Mouse (Mus musculus) stomach, embryonic 16.5 days (tissue): ENCODE results near the gene Mpp3. TPM values are rescaled to one million over a fixed set of nuclear protein-coding genes. Genes with fewer than 3 reads are reported as not detected.

Experiments used
- ATAC-seq: fragments of 200-750 bp; cut with Nextera tagmentation; 2 replicates; pipeline ENCODE4 v1.8.0; 2017; ENCODE audit warnings: moderate number of reproducible peaks, moderate TSS enrichment; ENCODE audit not compliant: insufficient read depth, low FRiP score
- H3K27ac ChIP-seq: fragments of 300-500 bp; sonication (generic); 2 replicates; pipeline ENCODE4 v1.5.1; 2014; ENCODE audit warnings: low read length
- H3K27me3 ChIP-seq: fragments of 300-500 bp; sonication (generic); 2 replicates; pipeline ENCODE4 v1.6.1; 2014; ENCODE audit warnings: low read length, control low read depth, mixed read lengths; ENCODE audit not compliant: control insufficient read depth, insufficient read depth
- H3K36me3 ChIP-seq: fragments of 300-500 bp; sonication (generic); 2 replicates; pipeline ENCODE4 v1.6.1; 2014; ENCODE audit warnings: low read length; ENCODE audit not compliant: control insufficient read depth, insufficient read depth
- H3K4me1 ChIP-seq: fragments of 300-500 bp; sonication (generic); 2 replicates; pipeline ENCODE4 v1.6.1; 2014; ENCODE audit warnings: low read length, control low read depth, mixed read lengths; ENCODE audit not compliant: control insufficient read depth, insufficient read depth
- H3K4me2 ChIP-seq: fragments of 300-500 bp; sonication (generic); 2 replicates; pipeline ENCODE4 v1.6.1; 2014; ENCODE audit warnings: low read depth, low read length, mixed read lengths
- H3K4me3 ChIP-seq: fragments of 300-500 bp; sonication (generic); replicated peaks from 2 replicates; pipeline ENCODE4 v1.5.1; 2014; ENCODE audit warnings: mild to moderate bottlenecking, low read length
- H3K9ac ChIP-seq: fragments of 300-500 bp; sonication (generic); 2 replicates; pipeline ENCODE4 v1.6.1; 2014; ENCODE audit warnings: low read length
- H3K9me3 ChIP-seq: fragments of 300-500 bp; sonication (generic); replicated peaks from 2 replicates; pipeline ENCODE4 v1.6.1; 2016; ENCODE audit warnings: low read length, control low read depth; ENCODE audit not compliant: control insufficient read depth
- WGBS: fragments of 180-500 bp; shearing (Covaris S2); extraction: QIAGEN DNeasy Blood & Tissue Kit; methylation state at CpG from one replicate; pipeline ENCODE4 v1.1.7; 2014; 5-methylcytosine and 5-hydroxymethylcytosine counted together
- polyA plus RNA-seq: library from polyadenylated mRNA; unstranded; fragments of >200 nt; fragmentation: Nextera tagmentation; extraction: Ambion mirVana; gene quantifications from 2 replicates; pipeline ENCODE4 v1.2.1, GENCODE M21; 2015

Mpp3 gene
- polyA plus RNA-seq, 1 experiment from 2014 or later, result 9.6 TPM

DNA sequence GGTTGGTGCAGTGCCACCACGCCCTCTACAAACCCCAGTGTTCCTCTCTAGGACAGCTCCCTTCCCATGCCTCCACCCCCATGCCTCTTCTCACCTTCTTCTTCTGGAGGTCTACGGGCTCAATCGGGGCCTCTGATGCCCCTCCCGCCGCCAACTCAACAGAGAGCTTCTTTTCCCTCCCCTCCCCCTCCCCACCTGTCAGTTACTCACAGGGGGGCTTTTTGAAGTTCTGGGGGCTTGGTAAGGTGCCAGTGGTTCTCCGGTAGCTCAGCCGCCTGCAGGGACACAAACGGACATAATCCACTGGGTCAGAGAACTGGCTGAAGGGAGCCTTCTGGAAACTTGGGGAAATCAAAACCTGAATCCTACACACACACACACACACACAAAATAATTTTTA, 16.8 kb downstream of the Mpp3 start:
- Histone ChIP-seq H3K36me3 (no peaks in the 10 kb centered on the region), H3K4me2 (no peak overlapping the region), H3K4me3 (no peak overlapping the region), H3K4me1 (no peaks in the 10 kb centered on the region), H3K9me3 (no peaks in the 10 kb centered on the region), H3K9ac (no peak overlapping the region), H3K27ac (no peak overlapping the region), H3K27me3 (no peaks in the 10 kb centered on the region)
- WGBS, result 82% methylated on average over 8 of the region's 8 CpGs
- no peak for ATAC-seq

DNA sequence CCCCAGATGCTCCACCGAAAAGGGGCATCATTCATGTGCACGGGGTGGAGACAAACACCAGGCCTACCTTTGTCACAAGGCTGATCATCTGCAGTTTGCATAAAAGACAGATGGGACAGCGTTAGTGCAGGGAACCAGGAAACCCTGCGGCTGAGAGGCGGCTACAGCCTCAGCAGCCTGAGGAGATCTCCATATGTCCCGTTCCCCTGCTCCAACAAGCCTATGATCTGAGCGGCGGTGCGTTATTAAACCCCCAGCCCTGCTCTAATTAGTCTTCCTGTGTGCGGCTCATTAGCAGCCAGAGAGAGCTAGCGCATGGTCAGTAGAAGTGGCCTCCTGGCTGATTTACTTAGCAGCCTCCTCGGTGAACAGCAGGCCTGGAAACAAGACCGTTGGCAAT, 18.1 kb downstream of the Mpp3 start:
- ATAC-seq, result no peak

DNA sequence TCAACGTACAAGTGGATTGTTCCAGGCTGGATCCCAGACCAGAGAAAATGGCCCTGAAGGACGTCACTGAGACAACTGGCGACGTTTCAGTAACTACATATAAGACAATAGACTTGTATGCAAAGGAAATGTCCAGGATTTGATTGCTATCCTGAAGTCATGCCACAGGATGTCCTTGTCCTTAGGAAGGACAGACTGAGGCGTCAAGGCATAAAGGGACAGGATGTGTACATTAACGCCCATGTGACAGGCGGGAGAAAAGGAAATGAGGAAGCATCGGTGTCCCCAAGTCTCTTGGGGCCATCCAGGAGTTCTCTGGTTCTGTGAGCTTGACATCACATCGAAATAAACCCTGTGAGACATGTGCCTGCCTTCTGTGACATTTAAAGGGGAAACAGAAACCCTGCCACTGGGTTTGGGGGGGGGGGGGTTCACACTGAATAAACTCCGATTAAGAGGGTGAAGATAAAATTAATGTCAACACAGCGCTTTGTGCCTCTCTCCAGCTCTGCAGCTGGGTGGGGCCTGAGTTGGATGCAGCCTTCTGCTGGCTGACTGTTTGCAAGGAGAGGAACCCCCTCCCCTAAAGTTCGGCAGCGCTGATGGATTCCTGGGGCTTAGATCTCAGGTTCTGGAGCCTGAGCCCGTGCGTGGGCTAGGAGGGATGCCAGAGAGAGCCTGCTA, 19.2 kb downstream of the Mpp3 start:
- Histone ChIP-seq H3K27me3 (no peaks in the 10 kb centered on the region), H3K36me3 (no peaks in the 10 kb centered on the region), H3K4me3 (no peak overlapping the region), H3K4me2 (no peak overlapping the region), H3K9me3 (0 out of 2 replicates have a peak, but pooled peaks cover 3% of the 10 kb centered on the region), H3K27ac (no peak overlapping the region), H3K9ac (no peak overlapping the region), H3K4me1 (no peaks in the 10 kb centered on the region)
- 72% methylated on average over 15 of the region's 15 CpGs for WGBS
- 0 out of 2 replicates have a peak, but pooled peaks have one; percentile 23 for ATAC-seq

More for the DNA sequence above, 18.1 kb downstream of the Mpp3 start:
- H3K27ac ChIP-seq, result no peak overlapping the region
- H3K27me3 ChIP-seq, result no peaks in the 10 kb centered on the region
- WGBS, result 77% methylated on average over 13 of the region's 13 CpGs
- H3K4me2 ChIP-seq, result no peak overlapping the region
- H3K4me1 ChIP-seq, result no peaks in the 10 kb centered on the region
- H3K9me3 ChIP-seq, result no peaks in the 10 kb centered on the region
- no peaks in the 10 kb centered on the region for H3K36me3 ChIP-seq
- H3K4me3 ChIP-seq, result no peak overlapping the region
- H3K9ac ChIP-seq, result no peak overlapping the region

DNA sequence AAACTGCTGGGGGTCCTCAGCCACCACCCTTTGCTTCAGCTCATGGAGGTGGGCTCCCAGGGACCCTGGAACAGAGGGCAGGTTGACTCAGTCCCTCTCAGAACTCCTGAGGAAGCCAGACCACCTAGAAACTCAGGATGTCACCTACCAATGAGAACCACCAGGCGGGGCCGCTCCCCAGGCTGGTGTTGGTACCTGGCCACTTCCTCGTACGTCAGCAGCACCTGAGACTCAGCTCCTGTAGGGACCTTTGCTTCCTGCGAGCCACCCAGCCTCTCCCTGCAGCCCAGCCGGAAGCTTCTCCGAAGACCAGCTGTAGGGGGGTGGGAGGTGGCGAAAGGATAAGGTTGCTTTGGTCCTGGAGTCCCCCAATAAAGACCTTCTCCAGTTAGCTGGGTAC, 19.9 kb downstream of the Mpp3 start:
- Histone ChIP-seq H3K27me3 (no peaks in the 10 kb centered on the region), H3K9ac (no peak overlapping the region), H3K4me1 (no peaks in the 10 kb centered on the region), H3K27ac (no peak overlapping the region), H3K4me2 (no peak overlapping the region), H3K36me3 (no peaks in the 10 kb centered on the region), H3K9me3 (0 out of 2 replicates have a peak, but pooled peaks cover 3% of the 10 kb centered on the region), H3K4me3 (no peak overlapping the region)
- ATAC-seq, result 0 out of 2 replicates have a peak, but pooled peaks have one; percentile 41
- 91% methylated on average over 8 of the region's 8 CpGs for WGBS

DNA sequence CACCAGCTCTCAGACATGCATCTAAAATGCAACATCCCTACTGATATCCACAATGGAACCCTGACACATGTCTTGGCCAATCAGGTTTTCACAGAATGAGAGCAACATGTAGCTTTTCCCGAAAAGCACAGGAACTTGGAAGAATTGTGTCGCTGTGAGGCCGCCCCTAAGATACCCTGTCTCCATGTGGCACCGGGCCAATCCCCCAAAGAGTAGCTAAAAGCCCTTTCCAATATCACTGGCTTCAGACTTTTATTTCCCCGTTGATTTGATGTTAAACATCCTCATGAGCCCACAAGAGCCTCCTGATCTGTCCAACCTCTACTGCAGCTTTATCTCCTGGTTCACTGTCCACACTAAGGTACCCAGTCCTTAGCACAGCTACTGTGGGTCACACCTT, 21.6 kb downstream of the Mpp3 start:
- H3K4me3 ChIP-seq, result no peak overlapping the region
- H3K4me2 ChIP-seq, result no peak overlapping the region
- H3K27ac ChIP-seq, result no peak overlapping the region
- no peak for ATAC-seq
- 79% methylated on average over 5 of the region's 5 CpGs for WGBS
- no peaks in the 10 kb centered on the region for H3K36me3 ChIP-seq
- H3K4me1 ChIP-seq, result no peaks in the 10 kb centered on the region
- 0 out of 2 replicates have a peak, but pooled peaks cover 3% of the 10 kb centered on the region for H3K9me3 ChIP-seq
- no peak overlapping the region for H3K9ac ChIP-seq
- no peaks in the 10 kb centered on the region for H3K27me3 ChIP-seq

DNA sequence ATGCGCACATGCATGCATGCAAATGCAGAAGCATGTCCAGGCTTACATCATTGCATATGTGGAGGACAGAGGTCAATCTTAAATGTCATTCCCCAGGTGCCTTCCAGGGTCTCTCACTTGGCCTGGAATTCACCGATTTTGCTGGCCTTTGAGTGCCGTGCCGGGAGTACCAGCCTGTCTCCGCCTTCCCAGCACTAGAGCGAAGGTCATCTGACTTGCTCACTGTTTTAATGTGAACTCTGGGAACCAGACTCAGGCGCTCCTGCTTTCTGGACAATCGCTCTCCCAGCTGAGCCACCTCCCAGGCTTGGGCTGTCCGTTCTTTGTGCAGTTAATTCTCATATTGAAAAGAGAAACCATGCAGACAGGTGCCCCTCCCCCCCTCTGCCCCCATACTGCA, 22.0 kb downstream of the Mpp3 start:
- H3K36me3 ChIP-seq, result no peaks in the 10 kb centered on the region
- H3K27ac ChIP-seq, result no peak overlapping the region
- no peaks in the 10 kb centered on the region for H3K27me3 ChIP-seq
- 68% methylated on average over 9 of the region's 9 CpGs for WGBS
- H3K4me2 ChIP-seq, result no peak overlapping the region
- H3K9ac ChIP-seq, result no peak overlapping the region
- H3K4me1 ChIP-seq, result no peaks in the 10 kb centered on the region
- no peak for ATAC-seq
- 0 out of 2 replicates have a peak, but pooled peaks cover 3% of the 10 kb centered on the region for H3K9me3 ChIP-seq
- H3K4me3 ChIP-seq, result no peak overlapping the region

DNA sequence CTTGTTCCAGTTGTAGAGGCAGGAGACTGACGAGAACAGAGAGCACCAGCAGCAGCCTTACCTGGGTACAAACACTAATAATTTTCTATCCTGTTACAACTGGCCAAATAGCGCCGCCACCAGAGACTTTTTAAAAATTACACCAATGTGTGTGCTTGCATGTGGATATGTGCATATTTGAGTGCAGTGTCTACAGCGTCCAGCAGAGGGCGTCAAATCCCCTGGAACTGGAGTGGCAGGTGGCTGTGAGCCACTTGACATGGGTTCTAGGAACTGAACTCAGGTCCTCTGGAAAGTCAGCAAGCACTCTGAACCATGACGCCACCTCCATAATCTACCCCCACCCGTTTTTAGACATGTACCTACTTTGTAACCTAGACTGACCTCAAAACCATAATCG, 24.0 kb downstream of the Mpp3 start:
- no peak for ATAC-seq
- Histone ChIP-seq H3K9me3 (0 out of 2 replicates have a peak, but pooled peaks cover 3% of the 10 kb centered on the region), H3K4me2 (no peak overlapping the region), H3K4me1 (no peaks in the 10 kb centered on the region), H3K4me3 (no peak overlapping the region), H3K27ac (no peak overlapping the region), H3K27me3 (no peaks in the 10 kb centered on the region), H3K36me3 (no peaks in the 10 kb centered on the region), H3K9ac (no peak overlapping the region)
- 91% methylated on average over 8 of the region's 8 CpGs for WGBS

DNA sequence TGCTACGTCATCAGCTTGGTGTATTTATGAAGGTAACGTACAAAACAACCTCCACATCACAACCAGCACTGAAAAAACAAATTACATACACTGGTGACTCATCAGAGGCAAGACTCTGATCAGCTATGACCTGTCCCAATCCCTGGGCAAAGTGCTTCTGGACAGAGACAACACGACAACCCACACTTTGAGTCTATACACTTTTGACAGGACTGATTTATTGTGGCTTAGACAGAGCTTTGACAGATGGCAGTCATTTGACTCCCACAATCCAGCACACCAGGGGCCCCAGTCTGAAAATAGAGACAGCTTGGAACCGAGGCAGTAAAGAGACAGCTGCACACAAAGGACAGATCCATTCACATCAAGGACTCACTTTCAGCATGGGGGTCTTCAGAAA, 28.8 kb downstream of the Mpp3 start:
- 62% methylated on average over 4 of the region's 4 CpGs for WGBS
- ATAC-seq, result no peak
- H3K36me3 ChIP-seq, result no peaks in the 10 kb centered on the region
- 0 out of 2 replicates have a peak, but pooled peaks cover 3% of the 10 kb centered on the region for H3K9me3 ChIP-seq
- H3K4me2 ChIP-seq, result no peak overlapping the region
- no peak overlapping the region for H3K27ac ChIP-seq
- no peaks in the 10 kb centered on the region for H3K4me1 ChIP-seq
- no peaks in the 10 kb centered on the region for H3K27me3 ChIP-seq
- no peak overlapping the region for H3K9ac ChIP-seq
- H3K4me3 ChIP-seq, result no peak overlapping the region

DNA sequence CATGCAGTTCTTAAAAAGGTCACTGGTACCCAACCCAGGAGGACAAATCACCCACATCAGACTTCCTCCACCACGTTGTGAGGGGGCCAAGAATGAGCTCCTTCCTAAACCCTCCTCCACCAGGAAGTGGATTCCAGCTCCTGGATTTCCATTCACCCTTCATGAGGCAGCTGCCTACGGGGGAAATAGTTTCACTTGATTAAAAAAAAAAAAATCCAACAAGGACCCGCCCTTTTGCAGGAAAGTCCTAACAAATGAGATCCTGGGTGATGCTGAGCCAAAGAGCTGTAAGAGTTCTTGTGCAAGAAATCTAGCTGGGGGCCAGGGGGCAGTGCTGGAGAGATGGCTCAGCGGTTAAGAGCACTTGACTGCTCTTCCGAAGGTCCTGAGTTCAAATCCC, 30.0 kb downstream of the Mpp3 start:
- Histone ChIP-seq H3K9me3 (no peaks in the 10 kb centered on the region), H3K27ac (no peak overlapping the region), H3K4me2 (no peak overlapping the region), H3K27me3 (no peaks in the 10 kb centered on the region), H3K9ac (no peak overlapping the region), H3K4me3 (no peak overlapping the region), H3K36me3 (no peaks in the 10 kb centered on the region), H3K4me1 (no peaks in the 10 kb centered on the region)
- 42% methylated on average over 5 of the region's 5 CpGs for WGBS
- no peak for ATAC-seq
